Mouse (Mus musculus): ENCODE measurements around the gene Gadd45b.

GRCm38 (mm10) chr10:80900318-80901247, 29.3 kb upstream of the Gadd45b start, which contains the start of gene Timm13:
- no peak for TF ChIP-seq POLR2AphosphoS5 (IDR thresholded peaks at IDR 0.05; ENCODE audit: borderline replicate concordance, low read depth, low read length)
- peak; percentile 89 to 90 for TF ChIP-seq POLR2A (IDR thresholded peaks at IDR 0.05; ENCODE audit: control insufficient read depth in 1 of 2, insufficient read depth in 1 of 2, low read depth in 1 of 2, low read length in 2 of 2, poor library complexity in 1 of 2)
- TF ChIP-seq USF1 (IDR thresholded peaks at IDR 0.05; ENCODE audit: low read depth, low read length) = 0 out of 2 replicates have a peak, but pooled peaks have one; percentile 20
- no peak for TF ChIP-seq CTCF (IDR thresholded peaks at IDR 0.05 in 2 of 3, conservative IDR thresholded peaks at IDR 0.05 in 1 of 3; ENCODE audit: control insufficient read depth in 1 of 3, insufficient read depth in 1 of 3, low read depth in 2 of 3, low read length in 3 of 3, poor library complexity in 1 of 3, severe bottlenecking in 1 of 3)
- no peak for TF ChIP-seq MAFK (IDR thresholded peaks at IDR 0.05; ENCODE audit: borderline replicate concordance, low read depth, low read length)
- TF ChIP-seq SIN3A (IDR thresholded peaks at IDR 0.05; ENCODE audit: low read length) = peak; percentile 95
- TF ChIP-seq EP300 (IDR thresholded peaks at IDR 0.05; ENCODE audit: low read depth in 1 of 2, low read length in 2 of 2) = no peak
- TF ChIP-seq NELFE (IDR thresholded peaks at IDR 0.05; ENCODE audit: low read depth, low read length) = peak; percentile 94
- TF ChIP-seq ETS1 (IDR thresholded peaks at IDR 0.05; ENCODE audit: low read depth, low read length) = peak; percentile 51; the same call in 1 of the 2 replicates
- TF ChIP-seq CHD2 (IDR thresholded peaks at IDR 0.05; ENCODE audit: low read length) = peak; percentile 96
- 0 out of 2 replicates have a peak, but pooled peaks have one; percentile 39 for TF ChIP-seq ZMIZ1 (IDR thresholded peaks at IDR 0.05; ENCODE audit: low read depth, low read length)
